Mouse (Mus musculus): ENCODE measurements at regions not wholly inside any gene's neighbourhood (a gene's known extent, or its start where the extent isn't known, plus 50 kb on each side); places are given as distances from the start of the nearest gene placed in this dataset.

- TF ChIP-seq CTCF (IDR thresholded peaks at IDR 0.05; ENCODE audit: low read depth) = no peak
- TF ChIP-seq EP300 (IDR thresholded peaks at IDR 0.05; ENCODE audit: low read depth) = no peak
Observed at GRCm38 (mm10) chrX:135079388-135079787, 70.4 kb upstream of the Zmat1 start.
